Mouse (Mus musculus) G1E (cell line): ENCODE results near the gene Lao1. TPM values are rescaled to one million over a fixed set of nuclear protein-coding genes. Genes with fewer than 3 reads are reported as not detected.

Experiments
- ATAC-seq: 2 replicates; pipeline ENCODE4 v1.8.0; 2016; ENCODE audit warnings: mild to moderate bottlenecking; ENCODE audit not compliant: insufficient number of reproducible peaks, poor library complexity, low FRiP score, severe bottlenecking; ENCODE audit errors: extremely low read depth
- DNase-seq: peaks from one replicate; pipeline ENCODE4 v3.0.0; 2012; ENCODE audit warnings: low spot score
- H3K27me3 ChIP-seq: 2 replicates; pipeline ENCODE4 v1.6.1; 2012; ENCODE audit warnings: mild to moderate bottlenecking, low read length, inconsistent platforms; ENCODE audit not compliant: insufficient read depth
- H3K36me3 ChIP-seq: replicated peaks from 2 replicates; pipeline ENCODE3; 2012; ENCODE audit warnings: mild to moderate bottlenecking, inconsistent platforms
- H3K4me1 ChIP-seq: 2 replicates; pipeline ENCODE4 v1.6.1; 2012; ENCODE audit warnings: low read depth, low read length, inconsistent platforms, mixed read lengths; ENCODE audit not compliant: insufficient read depth
- H3K4me3 ChIP-seq: 2 replicates; pipeline ENCODE4 v1.5.1; 2012; ENCODE audit warnings: low read depth, mild to moderate bottlenecking, inconsistent platforms, low read length, moderate library complexity, mixed read lengths
- H3K9me3 ChIP-seq: replicated peaks from 2 replicates; pipeline ENCODE4 v1.6.1; 2012; ENCODE audit warnings: inconsistent platforms
- CTCF ChIP-seq: IDR thresholded peaks from 2 replicates; pipeline ENCODE4 v1.5.1; 2012; ENCODE audit warnings: low read depth, low read length, inconsistent platforms, mixed read lengths
- GATA1 ChIP-seq: IDR thresholded peaks from 2 replicates; pipeline ENCODE4 v1.6.1; 2012; ENCODE audit warnings: borderline replicate concordance, low read length, inconsistent platforms, mixed read lengths
- GATA2 ChIP-seq: IDR thresholded peaks from 2 replicates; pipeline ENCODE4 v1.6.1; 2012; ENCODE audit warnings: low read depth, low read length, inconsistent platforms, borderline replicate concordance
- POLR2AphosphoS5 ChIP-seq: IDR thresholded peaks from 2 replicates; pipeline ENCODE4 v1.6.1; 2012; ENCODE audit warnings: low read depth, low read length, inconsistent platforms; ENCODE audit not compliant: insufficient replicate concordance
- TAL1 ChIP-seq: conservative IDR thresholded peaks from 2 replicates; pipeline ENCODE4 v1.6.1; 2012; ENCODE audit warnings: low read depth, low read length, inconsistent platforms, mixed read lengths
- polyA plus RNA-seq: library from polyadenylated mRNA; stranded (reverse); fragments of >175 nt; gene quantifications from 2 replicates; pipeline ENCODE4 v1.2.3, GENCODE M21; 2012
- total RNA-seq, 2 experiments: library from RNA; stranded (forward) in 1 of 2; stranded (reverse) in 1 of 2; fragments of 200-1000 nt in 1 of 2; fragments of >200 nt in 1 of 2; fragmentation: Nextera tagmentation in 1 of 2; gene quantifications; 2 replicates each; pipeline ENCODE4 v1.2.3; 2014 to 2017

The Lao1 gene
- total and polyA plus RNA-seq, 3 experiments: not detected

GRCm38 (mm10) chr4:119011050-119011680 lies 49.8 kb downstream of the Lao1 start:
- Histone ChIP-seq H3K4me1 (peaks cover 63% of the 10 kb centered on the region), H3K9me3 (no peaks in the 10 kb centered on the region), H3K36me3 (no peaks in the 10 kb centered on the region), H3K4me3 (no peak overlapping the region), H3K27me3 (peaks cover 57% of the 10 kb centered on the region)
- no peak for DNase-seq
- TF ChIP-seq TAL1 (no peak), GATA2 (no peak), CTCF (no peak), POLR2AphosphoS5 (no peak), GATA1 (no peak)
- ATAC-seq: no peak

GRCm38 (mm10) chr4:119013031-119013430 lies 51.7 kb downstream of the Lao1 start:
- TF ChIP-seq GATA2: no peak
- no peak for TF ChIP-seq POLR2AphosphoS5
- no peak for TF ChIP-seq TAL1
- Histone ChIP-seq H3K9me3 (no peaks in the 10 kb centered on the region), H3K4me1 (peaks cover 67% of the 10 kb centered on the region), H3K4me3 (no peak overlapping the region), H3K36me3 (no peaks in the 10 kb centered on the region), H3K27me3 (peaks cover 50% of the 10 kb centered on the region)
- ATAC-seq: no peak
- no peak for DNase-seq

GRCm38 (mm10) chr4:119014997-119015396 lies 53.6 kb downstream of the Lao1 start:
- no peak for TF ChIP-seq GATA1
- TF ChIP-seq TAL1: no peak
- TF ChIP-seq POLR2AphosphoS5: no peak
- TF ChIP-seq CTCF: no peak
- TF ChIP-seq GATA2: no peak
- H3K27me3 ChIP-seq: peaks cover 35% of the 10 kb centered on the region
- no peaks in the 10 kb centered on the region for H3K9me3 ChIP-seq
- H3K36me3 ChIP-seq: no peaks in the 10 kb centered on the region
- H3K4me3 ChIP-seq: no peak overlapping the region
- no peak for DNase-seq
- ATAC-seq: no peak
- peaks cover 72% of the 10 kb centered on the region for H3K4me1 ChIP-seq

GRCm38 (mm10) chr4:119015557-119015956 lies 54.2 kb downstream of the Lao1 start:
- Histone ChIP-seq H3K4me3 (no peak overlapping the region), H3K9me3 (no peaks in the 10 kb centered on the region), H3K4me1 (peaks cover 71% of the 10 kb centered on the region), H3K27me3 (peaks cover 32% of the 10 kb centered on the region), H3K36me3 (no peaks in the 10 kb centered on the region)
- ATAC-seq (no peak), DNase-seq (no peak)
- TF ChIP-seq GATA2: no peak
- TF ChIP-seq GATA1: no peak
- TF ChIP-seq POLR2AphosphoS5: no peak
- TF ChIP-seq TAL1: no peak
- TF ChIP-seq CTCF: no peak

DNA sequence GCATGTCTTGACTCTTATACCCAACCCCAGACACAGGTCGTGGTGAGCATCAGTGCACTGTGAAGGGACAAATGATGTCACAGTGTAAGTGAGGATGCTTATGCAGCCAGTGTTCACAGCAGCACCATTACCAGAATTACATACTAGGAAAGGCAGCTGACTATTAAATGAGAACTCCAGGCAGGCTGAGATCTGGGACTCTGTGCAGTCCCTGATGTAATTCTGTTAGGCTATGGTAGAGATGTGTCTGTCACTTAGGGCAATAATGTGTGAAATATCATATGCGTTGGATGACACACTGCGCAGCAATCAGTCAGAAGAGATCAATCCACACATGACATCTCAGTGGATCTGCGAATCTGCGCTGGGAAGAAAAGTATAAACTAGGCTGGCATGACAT lies 55.7 kb downstream of the Lao1 start:
- H3K4me1 ChIP-seq: peaks cover 71% of the 10 kb centered on the region
- DNase-seq: no peak
- no peaks in the 10 kb centered on the region for H3K36me3 ChIP-seq

More for the DNA sequence above, 55.7 kb downstream of the Lao1 start:
- Histone ChIP-seq H3K27me3 (peaks cover 17% of the 10 kb centered on the region), H3K4me3 (no peak overlapping the region), H3K9me3 (no peaks in the 10 kb centered on the region)
- ATAC-seq: no peak
- no peak for TF ChIP-seq POLR2AphosphoS5
- TF ChIP-seq CTCF: no peak
- TF ChIP-seq TAL1: no peak
- TF ChIP-seq GATA1: no peak
- no peak for TF ChIP-seq GATA2

Other genes with a start within 250 kb of the Lao1 start
- gene Olfr1340, start 241.4 kb upstream of the Lao1 start, total RNA-seq (2014; fragmentation: Nextera tagmentation): not detected in 2 replicates
- 0.05 TPM in 1 of 2 replicates, not detected in the other for gene Olfr1340, start 241.4 kb upstream of the Lao1 start, total RNA-seq (2017)
- not detected in 2 replicates for gene Olfr1340, start 241.4 kb upstream of the Lao1 start, polyA plus RNA-seq
- not detected in 2 replicates for gene Olfr1339, start 229.4 kb upstream of the Lao1 start, total RNA-seq (2014; fragmentation: Nextera tagmentation)
- gene Olfr1339, start 229.4 kb upstream of the Lao1 start, total RNA-seq (2017): 0.06 and 0.11 TPM in 2 replicates
- gene Olfr1339, start 229.4 kb upstream of the Lao1 start, polyA plus RNA-seq: not detected in 2 replicates
- gene Olfr1338, start 202.8 kb upstream of the Lao1 start, total RNA-seq (2014; fragmentation: Nextera tagmentation): not detected in 2 replicates
- 0.12 TPM in 1 of 2 replicates, not detected in the other for gene Olfr1338, start 202.8 kb upstream of the Lao1 start, total RNA-seq (2017)
- gene Olfr1338, start 202.8 kb upstream of the Lao1 start, polyA plus RNA-seq: not detected in 2 replicates
- gene Olfr1337, start 179.0 kb upstream of the Lao1 start, total RNA-seq (2014; fragmentation: Nextera tagmentation): not detected in 2 replicates
- 0.22 TPM in 1 of 2 replicates, not detected in the other for gene Olfr1337, start 179.0 kb upstream of the Lao1 start, total RNA-seq (2017)
- not detected in 2 replicates for gene Olfr1337, start 179.0 kb upstream of the Lao1 start, polyA plus RNA-seq
- not detected in 2 replicates for gene Olfr1335, start 151.6 kb upstream of the Lao1 start, total RNA-seq (2014; fragmentation: Nextera tagmentation)
- gene Olfr1335, start 151.6 kb upstream of the Lao1 start, total RNA-seq (2017): 0.22 TPM in 1 of 2 replicates, not detected in the other
- not detected in 2 replicates for gene Olfr1335, start 151.6 kb upstream of the Lao1 start, polyA plus RNA-seq
- gene Olfr1333, start 125.3 kb upstream of the Lao1 start, total RNA-seq (2014; fragmentation: Nextera tagmentation): not detected in 2 replicates
- 0.06 and 0.44 TPM in 2 replicates for gene Olfr1333, start 125.3 kb upstream of the Lao1 start, total RNA-seq (2017)
- gene Olfr1333, start 125.3 kb upstream of the Lao1 start, polyA plus RNA-seq: not detected in 2 replicates
- not detected in 2 replicates for gene Olfr1331, start 96.9 kb upstream of the Lao1 start, total RNA-seq (2014; fragmentation: Nextera tagmentation)
- gene Olfr1331, start 96.9 kb upstream of the Lao1 start, total RNA-seq (2017): 0.12 and 0.22 TPM in 2 replicates
- gene Olfr1331, start 96.9 kb upstream of the Lao1 start, polyA plus RNA-seq: not detected in 2 replicates
- not detected in 2 replicates for gene Olfr1330, start 73.0 kb upstream of the Lao1 start, total RNA-seq (2014; fragmentation: Nextera tagmentation)
- 0.05 TPM in 1 of 2 replicates, not detected in the other for gene Olfr1330, start 73.0 kb upstream of the Lao1 start, total RNA-seq (2017)
- gene Olfr1330, start 73.0 kb upstream of the Lao1 start, polyA plus RNA-seq: not detected in 2 replicates
- gene Olfr1329, start 44.1 kb upstream of the Lao1 start, total RNA-seq (2014; fragmentation: Nextera tagmentation): not detected in 2 replicates
- 0.11 TPM in 1 of 2 replicates, not detected in the other for gene Olfr1329, start 44.1 kb upstream of the Lao1 start, total RNA-seq (2017)
- not detected in 2 replicates for gene Olfr1329, start 44.1 kb upstream of the Lao1 start, polyA plus RNA-seq
- gene Olfr1328, start 23.0 kb upstream of the Lao1 start, total RNA-seq (2014; fragmentation: Nextera tagmentation): not detected in 2 replicates
- gene Olfr1328, start 23.0 kb upstream of the Lao1 start, total RNA-seq (2017): 0.06 and 0.11 TPM in 2 replicates
- not detected in 2 replicates for gene Olfr1328, start 23.0 kb upstream of the Lao1 start, polyA plus RNA-seq
- 142 and 165 TPM in 2 replicates for gene Slc2a1, start 147.1 kb downstream of the Lao1 start, total RNA-seq (2014; fragmentation: Nextera tagmentation)
- 173 and 176 TPM in 2 replicates for gene Slc2a1, start 147.1 kb downstream of the Lao1 start, total RNA-seq (2017)
- gene Slc2a1, start 147.1 kb downstream of the Lao1 start, polyA plus RNA-seq: 68.8 and 85.2 TPM in 2 replicates
- 29.7 and 50.3 TPM in 2 replicates for gene Zfp691, start 212.6 kb downstream of the Lao1 start, total RNA-seq (2014; fragmentation: Nextera tagmentation)
- 6.7 and 7.7 TPM in 2 replicates for gene Zfp691, start 212.6 kb downstream of the Lao1 start, total RNA-seq (2017)
- gene Zfp691, start 212.6 kb downstream of the Lao1 start, polyA plus RNA-seq: 14.4 and 17.2 TPM in 2 replicates
- gene Ermap, start 228.4 kb downstream of the Lao1 start, total RNA-seq (2014; fragmentation: Nextera tagmentation): 249 and 348 TPM in 2 replicates
- 81.1 and 96.0 TPM in 2 replicates for gene Ermap, start 228.4 kb downstream of the Lao1 start, total RNA-seq (2017)
- 47.4 and 62.9 TPM in 2 replicates for gene Ermap, start 228.4 kb downstream of the Lao1 start, polyA plus RNA-seq
- 47.3 and 63.2 TPM in 2 replicates for gene Svbp, start 233.7 kb downstream of the Lao1 start, total RNA-seq (2014; fragmentation: Nextera tagmentation)
- gene Svbp, start 233.7 kb downstream of the Lao1 start, total RNA-seq (2017): 119 and 190 TPM in 2 replicates
- 515 and 560 TPM in 2 replicates for gene Svbp, start 233.7 kb downstream of the Lao1 start, polyA plus RNA-seq